13 mouse cellular contexts compared by ENCODE assay signal in the genomic region with DNA sequence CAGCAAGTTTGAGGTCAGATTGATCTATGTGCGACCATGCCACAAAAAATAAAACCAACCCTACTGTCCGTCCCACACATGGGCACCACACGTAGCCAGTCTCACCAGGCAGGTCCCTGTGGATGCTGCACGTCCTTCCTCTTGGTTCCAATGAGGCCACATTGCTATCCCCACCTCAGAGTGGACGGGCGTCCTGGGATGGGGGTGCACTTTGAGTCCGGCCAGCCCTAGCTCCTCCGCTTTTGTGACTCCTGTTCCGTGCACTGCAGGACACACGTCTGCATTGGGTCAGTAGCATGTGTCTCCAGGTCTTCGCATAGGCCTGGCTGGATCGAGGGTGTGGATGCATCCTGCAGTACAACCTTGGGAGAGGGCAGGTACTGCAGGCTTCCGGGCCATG.
DNase-seq lines count a peak whose midpoint lies in the region.
"Had no signal": no experiment of that assay in that cellular context is flagged by ENCODE, and none has a peak within 500 bp of the region (broad histone marks: within the 10 kb centered on the region; RNA-seq: fewer than 3 reads in every experiment).

No protein-coding gene starts in this region.

- peak; percentile 91 for DNase-seq in heart, adult 11 months
- DNase-seq in heart, adult 9 months (ENCODE audit: low spot score in 2 of 2): no peak
- DNase-seq: adrenal gland, adult 2 months; adrenal gland, adult 8-10 months; adrenal gland, postnatal 10 days; adrenal gland, postnatal 14 days; adrenal gland, postnatal 25 days; adrenal gland, postnatal 36 days; B cell, adult 2 months; cerebellum, adult 11 months; cerebellum, adult 11-12 months; cerebellum, adult 18-20 months; cerebellum, adult 2 months had no signal
